Mouse (Mus musculus): Measurements from ENCODE around the gene Pcbp3. TPM values are rescaled to one million over a fixed set of nuclear protein-coding genes. Genes with fewer than 3 reads are reported as not detected.

The Pcbp3 gene
- polyA plus RNA-seq, 1 experiment from 2014 or later, result 27.3 TPM

DNA sequence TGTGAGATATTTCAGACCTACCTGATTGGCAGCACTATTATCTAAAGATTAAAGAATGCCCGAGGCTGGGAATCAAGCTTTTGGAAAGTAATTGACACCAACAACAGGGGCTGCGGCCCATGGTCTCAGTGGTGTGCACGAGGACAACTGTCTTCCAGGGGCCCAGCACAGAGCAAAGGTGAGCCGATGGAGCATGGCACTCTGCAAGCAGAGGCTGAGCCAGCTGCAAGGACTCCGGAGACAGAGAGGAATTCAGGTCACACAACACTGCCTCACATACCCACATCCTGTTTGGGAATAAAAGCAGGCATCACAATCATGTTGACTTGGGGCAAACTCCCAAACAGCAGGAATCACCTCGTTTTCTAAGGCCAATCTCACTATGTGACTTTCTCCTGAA is 5.5 kb downstream of the Pcbp3 start:
- Histone ChIP-seq H3K9me3 (ENCODE audit: control insufficient read depth, low read depth, low read length) (no peaks in the 10 kb centered on the region), H3K36me3 (ENCODE audit: control insufficient read depth, insufficient read depth, low read length) (no peaks in the 10 kb centered on the region), H3K27me3 (ENCODE audit: control insufficient read depth, insufficient read depth, low read length) (no peaks in the 10 kb centered on the region), H3K9ac (replicated peaks; ENCODE audit: low read depth, low read length) (no peak overlapping the region), H3K4me2 (replicated peaks; ENCODE audit: low read depth, low read length) (no peak overlapping the region), H3K4me1 (ENCODE audit: control insufficient read depth, insufficient read depth, low read length) (peaks cover 2% of the 10 kb centered on the region; the same call in 1 of the 2 replicates), H3K4me3 (ENCODE audit: low read depth, low read length) (no peak overlapping the region), H3K27ac (ENCODE audit: low read length) (no peak overlapping the region)
- ATAC-seq (ENCODE audit: insufficient number of reproducible peaks, insufficient read depth, low FRiP score, low read depth), result no peak
- WGBS, result 41% methylated on average over 6 of the region's 6 CpGs

DNA sequence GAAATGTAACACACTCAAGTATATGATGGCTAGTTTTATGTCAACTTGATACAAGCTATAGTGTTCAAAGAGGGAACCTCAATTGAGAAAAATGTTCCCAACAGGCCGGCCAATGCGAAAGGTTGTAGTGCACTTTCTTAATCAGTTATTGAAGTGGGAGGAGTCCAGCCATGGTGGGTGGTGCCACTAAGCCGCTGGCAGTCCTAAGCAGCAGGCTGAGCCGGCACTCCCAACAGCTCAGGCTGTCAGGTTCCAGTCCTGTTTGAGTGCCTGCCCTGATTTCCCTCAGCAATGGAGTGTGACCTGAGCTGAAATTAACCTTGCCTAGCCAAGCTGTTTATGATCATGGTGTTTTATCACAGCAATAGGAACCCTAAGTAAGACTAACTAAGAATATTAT is 20.6 kb downstream of the Pcbp3 start:
- Histone ChIP-seq H3K4me2 (replicated peaks; ENCODE audit: low read depth, low read length) (no peak overlapping the region), H3K36me3 (ENCODE audit: control insufficient read depth, insufficient read depth, low read length) (no peaks in the 10 kb centered on the region), H3K27ac (ENCODE audit: low read length) (no peak overlapping the region), H3K4me1 (ENCODE audit: control insufficient read depth, insufficient read depth, low read length) (no peaks in the 10 kb centered on the region), H3K4me3 (ENCODE audit: low read depth, low read length) (no peak overlapping the region), H3K9me3 (ENCODE audit: control insufficient read depth, low read depth, low read length) (no peaks in the 10 kb centered on the region), H3K9ac (replicated peaks; ENCODE audit: low read depth, low read length) (no peak overlapping the region), H3K27me3 (ENCODE audit: control insufficient read depth, insufficient read depth, low read length) (no peaks in the 10 kb centered on the region)
- ATAC-seq (ENCODE audit: insufficient number of reproducible peaks, insufficient read depth, low FRiP score, low read depth), result no peak
- 62% methylated on average over 4 of the region's 4 CpGs for WGBS

DNA sequence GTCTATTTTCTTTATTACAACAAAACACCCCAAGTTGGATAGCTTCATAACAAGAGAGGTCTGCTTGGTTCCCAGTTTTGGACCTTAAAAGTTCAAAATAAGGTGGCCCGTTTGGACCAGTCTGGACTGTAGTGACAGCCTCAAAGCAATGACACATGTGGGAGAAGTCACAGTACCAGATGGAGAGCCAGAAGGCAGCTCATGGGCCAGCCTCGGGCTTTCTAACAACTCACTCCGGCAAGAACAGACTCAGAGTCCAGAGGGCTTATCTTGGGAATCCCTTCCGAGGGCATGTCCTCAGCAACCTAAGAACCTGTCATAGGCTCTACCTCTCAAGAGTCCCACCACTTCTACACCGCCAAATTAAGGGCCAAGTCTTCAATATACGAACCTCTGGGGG is 24.9 kb downstream of the Pcbp3 start:
- Histone ChIP-seq H3K27ac (ENCODE audit: low read length) (no peak overlapping the region), H3K9me3 (ENCODE audit: control insufficient read depth, low read depth, low read length) (no peaks in the 10 kb centered on the region), H3K4me1 (ENCODE audit: control insufficient read depth, insufficient read depth, low read length) (no peaks in the 10 kb centered on the region), H3K9ac (replicated peaks; ENCODE audit: low read depth, low read length) (no peak overlapping the region), H3K27me3 (ENCODE audit: control insufficient read depth, insufficient read depth, low read length) (no peaks in the 10 kb centered on the region), H3K36me3 (ENCODE audit: control insufficient read depth, insufficient read depth, low read length) (no peaks in the 10 kb centered on the region), H3K4me3 (ENCODE audit: low read depth, low read length) (no peak overlapping the region), H3K4me2 (replicated peaks; ENCODE audit: low read depth, low read length) (no peak overlapping the region)
- no peak for ATAC-seq (ENCODE audit: insufficient number of reproducible peaks, insufficient read depth, low FRiP score, low read depth)
- WGBS, result 89% methylated on average over 6 of the region's 6 CpGs

DNA sequence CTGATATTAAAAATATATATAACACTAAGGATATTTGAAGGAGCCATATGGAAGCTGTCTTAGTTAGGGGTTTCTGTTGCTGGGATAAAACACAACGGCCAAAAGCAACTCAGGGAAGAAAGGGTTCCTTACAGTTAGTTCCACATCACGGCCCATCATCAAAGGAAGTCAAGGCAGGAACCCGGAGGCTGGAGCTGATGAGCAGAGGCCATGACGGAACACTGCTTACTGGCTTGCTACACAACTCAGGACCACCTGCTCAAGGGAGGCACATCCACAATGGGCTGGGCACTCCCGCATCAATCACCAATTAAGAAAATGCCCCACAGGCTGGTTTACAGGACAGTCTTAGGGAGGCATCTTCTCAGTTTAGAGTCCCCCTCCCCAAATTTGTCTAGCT is 26.9 kb downstream of the Pcbp3 start:
- Histone ChIP-seq H3K4me3 (ENCODE audit: low read depth, low read length) (no peak overlapping the region), H3K9ac (replicated peaks; ENCODE audit: low read depth, low read length) (no peak overlapping the region), H3K36me3 (ENCODE audit: control insufficient read depth, insufficient read depth, low read length) (no peaks in the 10 kb centered on the region), H3K27ac (ENCODE audit: low read length) (no peak overlapping the region), H3K4me1 (ENCODE audit: control insufficient read depth, insufficient read depth, low read length) (no peaks in the 10 kb centered on the region), H3K27me3 (ENCODE audit: control insufficient read depth, insufficient read depth, low read length) (no peaks in the 10 kb centered on the region), H3K9me3 (ENCODE audit: control insufficient read depth, low read depth, low read length) (no peaks in the 10 kb centered on the region), H3K4me2 (replicated peaks; ENCODE audit: low read depth, low read length) (no peak overlapping the region)
- WGBS, result 84% methylated on average over 5 of the region's 5 CpGs
- no peak for ATAC-seq (ENCODE audit: insufficient number of reproducible peaks, insufficient read depth, low FRiP score, low read depth)

DNA sequence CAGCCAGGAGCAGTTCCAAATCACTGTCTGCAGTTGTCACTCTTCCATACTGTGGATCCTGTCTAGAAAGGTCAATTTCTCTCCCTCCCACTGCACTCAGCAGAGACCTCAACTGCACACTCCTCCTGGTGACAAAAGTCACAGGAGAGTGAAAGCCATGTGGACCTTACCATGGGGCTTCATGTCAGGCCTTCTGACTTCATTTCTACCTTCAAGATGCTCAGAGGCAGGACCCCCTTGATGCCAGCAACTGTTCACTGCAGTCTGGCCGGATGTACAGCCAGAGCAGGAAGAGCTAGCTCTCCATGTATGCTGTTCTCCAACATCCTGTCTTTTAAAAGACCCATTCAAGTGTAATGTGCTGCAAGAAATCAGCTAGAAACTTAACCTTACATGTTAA is 29.9 kb downstream of the Pcbp3 start:
- H3K4me3 ChIP-seq (ENCODE audit: low read depth, low read length), result no peak overlapping the region
- ATAC-seq (ENCODE audit: insufficient number of reproducible peaks, insufficient read depth, low FRiP score, low read depth), result no peak
- WGBS, result 72% methylated on average over 1 of the region's 1 CpGs

DNA sequence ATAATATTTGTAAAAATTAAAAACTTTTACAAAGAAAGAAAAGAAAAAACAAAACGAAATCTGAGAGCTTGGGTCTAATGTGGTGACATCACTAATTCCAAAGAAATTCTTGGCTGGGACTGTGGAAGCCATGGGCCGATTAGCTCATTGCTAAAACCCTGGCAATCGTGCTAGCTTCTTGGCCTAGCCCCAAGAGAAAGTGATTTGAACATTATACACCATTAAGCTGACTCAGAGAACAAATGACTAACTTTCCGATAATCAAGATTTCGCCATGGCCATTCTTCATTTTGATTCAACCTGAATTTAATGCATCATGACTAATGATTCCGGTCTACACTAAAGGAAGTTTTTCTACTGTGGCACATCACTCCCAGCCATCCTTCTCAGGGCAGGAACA is 30.6 kb downstream of the Pcbp3 start:
- 54% methylated on average over 6 of the region's 6 CpGs for WGBS
- H3K9ac ChIP-seq (replicated peaks; ENCODE audit: low read depth, low read length), result no peak overlapping the region
- H3K9me3 ChIP-seq (ENCODE audit: control insufficient read depth, low read depth, low read length), result no peaks in the 10 kb centered on the region
- no peak overlapping the region for H3K27ac ChIP-seq (ENCODE audit: low read length)
- no peak overlapping the region for H3K4me3 ChIP-seq (ENCODE audit: low read depth, low read length)
- 0 out of 2 replicates have a peak, but pooled peaks have one; percentile 42 for ATAC-seq (ENCODE audit: insufficient number of reproducible peaks, insufficient read depth, low FRiP score, low read depth)
- H3K4me1 ChIP-seq (ENCODE audit: control insufficient read depth, insufficient read depth, low read length), result no peaks in the 10 kb centered on the region
- H3K36me3 ChIP-seq (ENCODE audit: control insufficient read depth, insufficient read depth, low read length), result no peaks in the 10 kb centered on the region
- H3K4me2 ChIP-seq (replicated peaks; ENCODE audit: low read depth, low read length), result no peak overlapping the region
- H3K27me3 ChIP-seq (ENCODE audit: control insufficient read depth, insufficient read depth, low read length), result no peaks in the 10 kb centered on the region

More for the DNA sequence above, 29.9 kb downstream of the Pcbp3 start:
- Histone ChIP-seq H3K4me1 (ENCODE audit: control insufficient read depth, insufficient read depth, low read length) (no peaks in the 10 kb centered on the region), H3K36me3 (ENCODE audit: control insufficient read depth, insufficient read depth, low read length) (no peaks in the 10 kb centered on the region), H3K4me2 (replicated peaks; ENCODE audit: low read depth, low read length) (no peak overlapping the region), H3K27me3 (ENCODE audit: control insufficient read depth, insufficient read depth, low read length) (no peaks in the 10 kb centered on the region), H3K9me3 (ENCODE audit: control insufficient read depth, low read depth, low read length) (no peaks in the 10 kb centered on the region), H3K9ac (replicated peaks; ENCODE audit: low read depth, low read length) (no peak overlapping the region), H3K27ac (ENCODE audit: low read length) (no peak overlapping the region)

DNA sequence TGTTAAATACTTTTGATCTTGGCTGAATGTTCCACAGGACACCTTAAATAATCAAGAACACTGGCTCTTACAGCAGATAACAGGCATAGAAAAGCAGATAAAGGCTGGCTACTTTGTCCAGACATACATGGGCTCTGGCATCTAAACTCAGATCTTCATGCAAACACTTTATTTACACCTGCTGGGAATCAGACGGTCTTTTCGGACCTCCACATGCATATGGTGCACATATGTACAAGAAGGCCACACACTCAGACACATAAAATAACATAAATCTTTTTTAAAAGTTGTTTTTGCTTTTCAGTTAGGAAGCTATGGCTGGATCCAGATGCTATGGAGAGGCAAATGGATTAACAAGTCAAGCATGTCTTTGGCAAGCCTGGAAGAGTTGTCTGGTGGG is 37.2 kb downstream of the Pcbp3 start:
- no peak for ATAC-seq (ENCODE audit: insufficient number of reproducible peaks, insufficient read depth, low FRiP score, low read depth)
- H3K4me3 ChIP-seq (ENCODE audit: low read depth, low read length), result no peak overlapping the region
- no peaks in the 10 kb centered on the region for H3K4me1 ChIP-seq (ENCODE audit: control insufficient read depth, insufficient read depth, low read length)
- no peaks in the 10 kb centered on the region for H3K9me3 ChIP-seq (ENCODE audit: control insufficient read depth, low read depth, low read length)
- 86% methylated on average over 2 of the region's 2 CpGs for WGBS
- H3K27me3 ChIP-seq (ENCODE audit: control insufficient read depth, insufficient read depth, low read length), result no peaks in the 10 kb centered on the region
- no peak overlapping the region for H3K9ac ChIP-seq (replicated peaks; ENCODE audit: low read depth, low read length)
- H3K4me2 ChIP-seq (replicated peaks; ENCODE audit: low read depth, low read length), result no peak overlapping the region
- H3K27ac ChIP-seq (ENCODE audit: low read length), result no peak overlapping the region
- H3K36me3 ChIP-seq (ENCODE audit: control insufficient read depth, insufficient read depth, low read length), result no peaks in the 10 kb centered on the region

DNA sequence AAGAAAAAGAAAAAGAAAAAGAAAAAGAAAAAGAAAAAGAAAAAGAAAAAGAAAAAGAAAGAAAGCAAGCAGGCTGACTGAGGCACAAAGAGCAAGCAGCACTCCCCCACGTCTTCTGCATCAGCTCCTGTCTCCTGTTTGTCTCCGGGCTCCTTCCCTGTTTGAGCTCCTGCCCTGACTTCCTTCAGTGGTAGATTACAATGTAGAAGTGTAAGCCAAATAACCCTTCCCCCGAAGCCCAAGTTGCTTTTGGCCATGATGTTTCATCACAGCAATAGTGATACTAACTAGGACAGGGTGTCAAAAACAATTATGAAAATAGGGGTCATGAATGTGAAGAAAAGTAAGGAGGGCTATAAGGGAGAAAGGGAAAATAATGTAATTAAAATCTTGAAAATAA is 43.6 kb downstream of the Pcbp3 start:
- 86% methylated on average over 3 of the region's 3 CpGs for WGBS
- no peaks in the 10 kb centered on the region for H3K36me3 ChIP-seq (ENCODE audit: control insufficient read depth, insufficient read depth, low read length)
- no peak overlapping the region for H3K4me2 ChIP-seq (replicated peaks; ENCODE audit: low read depth, low read length)
- ATAC-seq (ENCODE audit: insufficient number of reproducible peaks, insufficient read depth, low FRiP score, low read depth), result no peak
- no peaks in the 10 kb centered on the region for H3K4me1 ChIP-seq (ENCODE audit: control insufficient read depth, insufficient read depth, low read length)
- H3K9me3 ChIP-seq (ENCODE audit: control insufficient read depth, low read depth, low read length), result no peaks in the 10 kb centered on the region
- H3K4me3 ChIP-seq (ENCODE audit: low read depth, low read length), result no peak overlapping the region
- H3K27me3 ChIP-seq (ENCODE audit: control insufficient read depth, insufficient read depth, low read length), result no peaks in the 10 kb centered on the region
- H3K9ac ChIP-seq (replicated peaks; ENCODE audit: low read depth, low read length), result no peak overlapping the region
- no peak overlapping the region for H3K27ac ChIP-seq (ENCODE audit: low read length)

DNA sequence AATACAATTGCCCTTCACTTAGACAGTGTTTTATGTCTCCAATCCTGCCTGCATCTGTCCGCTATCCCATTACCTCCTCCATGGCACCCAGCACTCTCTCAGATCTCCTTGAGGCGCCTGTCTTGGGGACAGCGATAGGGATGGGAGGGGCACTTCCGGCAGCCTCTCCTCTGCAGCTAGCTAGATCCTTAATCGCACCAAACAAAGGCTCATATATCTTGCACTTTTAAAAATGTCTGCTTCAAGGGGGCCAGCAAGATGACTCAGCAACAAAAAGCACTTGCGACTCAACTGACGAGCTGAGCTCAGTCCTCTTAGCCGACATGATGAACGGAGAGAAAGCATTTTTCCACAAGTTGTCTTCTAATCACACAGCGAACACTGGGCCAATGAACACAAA is 55.3 kb downstream of the Pcbp3 start:
- no peak overlapping the region for H3K9ac ChIP-seq (replicated peaks; ENCODE audit: low read depth, low read length)
- peak; percentile 57; the same call in 1 of the 2 replicates for ATAC-seq (ENCODE audit: insufficient number of reproducible peaks, insufficient read depth, low FRiP score, low read depth)
- 37% methylated on average over 10 of the region's 10 CpGs for WGBS
- H3K4me1 ChIP-seq (ENCODE audit: control insufficient read depth, insufficient read depth, low read length), result peaks cover 37% of the 10 kb centered on the region
- H3K36me3 ChIP-seq (ENCODE audit: control insufficient read depth, insufficient read depth, low read length), result no peaks in the 10 kb centered on the region
- H3K27me3 ChIP-seq (ENCODE audit: control insufficient read depth, insufficient read depth, low read length), result no peaks in the 10 kb centered on the region
- peak overlapping the region; percentile 19 for H3K4me2 ChIP-seq (replicated peaks; ENCODE audit: low read depth, low read length)
- H3K9me3 ChIP-seq (ENCODE audit: control insufficient read depth, low read depth, low read length), result no peaks in the 10 kb centered on the region
- H3K4me3 ChIP-seq (ENCODE audit: low read depth, low read length), result no peak overlapping the region
- H3K27ac ChIP-seq (ENCODE audit: low read length), result peak overlapping the region; percentile 74; the same call in 1 of the 2 replicates

Data from stomach, embryonic 14.5 days (tissue).